Mouse (Mus musculus) Muller cell, postnatal 12 days (primary cell): ENCODE data around the gene Jph3.
A peak's percentile ranks its signal among the peaks of the same experiment; 100 is the strongest.

ENCODE experiments used
- DNase-seq: peaks from one replicate; pipeline ENCODE4 v3.0.0-alpha.2; 2015; ENCODE audit errors: inconsistent ontology term

The Jph3 gene

GRCm38 (mm10) chr8:121832061-121832460, 102.6 kb downstream of the Jph3 start:
- DNase-seq, result no peak

GRCm38 (mm10) chr8:121832503-121832902, 103.1 kb downstream of the Jph3 start:
- peak; percentile 67 for DNase-seq

- DNase-seq, result no peak
Observed at GRCm38 (mm10) chr8:121841242-121841641, 111.8 kb downstream of the Jph3 start.

GRCm38 (mm10) chr8:121842064-121842955, 112.9 kb downstream of the Jph3 start:
- no peak for DNase-seq

- no peak for DNase-seq
Observed at GRCm38 (mm10) chr8:121843184-121843733, 113.8 kb downstream of the Jph3 start.
